Mouse (Mus musculus) brain, embryonic 14.5 days (tissue): Measurements from ENCODE around the gene Slit2.

Experiments
- CTCF ChIP-seq: fragments of 200-500 bp; IDR thresholded peaks from 2 replicates; pipeline ENCODE4 v1.5.1; 2012; ENCODE audit warnings: inconsistent platforms, mild to moderate bottlenecking, moderate library complexity, borderline replicate concordance; ENCODE audit not compliant: insufficient read depth, insufficient read length; ENCODE audit errors: extremely low read depth
- POLR2A ChIP-seq: fragments of 200-500 bp; IDR thresholded peaks from 2 replicates; pipeline ENCODE4 v1.6.1; 2012; ENCODE audit warnings: mild to moderate bottlenecking, inconsistent platforms, borderline replicate concordance; ENCODE audit not compliant: poor library complexity, insufficient read depth, insufficient read length, severe bottlenecking; ENCODE audit errors: extremely low read depth

DNA sequence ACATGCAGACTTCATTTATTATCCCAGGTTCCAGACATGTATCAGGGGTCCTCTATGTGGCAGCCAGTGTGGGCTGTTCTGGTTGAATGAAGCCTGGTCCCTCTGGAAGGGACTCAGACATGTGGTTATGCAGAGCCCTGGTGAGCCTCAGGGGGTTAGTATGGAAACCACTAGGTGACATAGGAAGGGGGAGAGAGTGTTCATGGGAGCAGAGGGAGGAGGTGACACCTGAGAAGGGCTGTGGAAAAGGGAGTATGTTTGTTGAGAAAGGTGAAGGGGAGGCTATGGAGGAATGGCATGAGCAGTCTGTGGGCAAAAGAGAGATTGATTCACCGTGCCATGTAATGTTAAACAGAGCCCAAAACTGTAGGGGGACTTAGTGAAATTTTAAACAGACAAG lies 51.9 kb downstream of the Slit2 start:
- TF ChIP-seq CTCF = no peak
- no peak for TF ChIP-seq POLR2A
